Mouse (Mus musculus): ENCODE measurements around the gene Ogg1. TPM values are rescaled to one million over a fixed set of nuclear protein-coding genes. Genes with fewer than 3 reads are reported as not detected.

The Ogg1 gene
- polyA plus RNA-seq (2014; fragmentation: Illumina TruSeq; extraction: RNeasy Lipid Tissue Mini Kit (QIAGEN cat#74804); ENCODE audit: low read depth, low replicate concordance): 3.8 TPM

DNA sequence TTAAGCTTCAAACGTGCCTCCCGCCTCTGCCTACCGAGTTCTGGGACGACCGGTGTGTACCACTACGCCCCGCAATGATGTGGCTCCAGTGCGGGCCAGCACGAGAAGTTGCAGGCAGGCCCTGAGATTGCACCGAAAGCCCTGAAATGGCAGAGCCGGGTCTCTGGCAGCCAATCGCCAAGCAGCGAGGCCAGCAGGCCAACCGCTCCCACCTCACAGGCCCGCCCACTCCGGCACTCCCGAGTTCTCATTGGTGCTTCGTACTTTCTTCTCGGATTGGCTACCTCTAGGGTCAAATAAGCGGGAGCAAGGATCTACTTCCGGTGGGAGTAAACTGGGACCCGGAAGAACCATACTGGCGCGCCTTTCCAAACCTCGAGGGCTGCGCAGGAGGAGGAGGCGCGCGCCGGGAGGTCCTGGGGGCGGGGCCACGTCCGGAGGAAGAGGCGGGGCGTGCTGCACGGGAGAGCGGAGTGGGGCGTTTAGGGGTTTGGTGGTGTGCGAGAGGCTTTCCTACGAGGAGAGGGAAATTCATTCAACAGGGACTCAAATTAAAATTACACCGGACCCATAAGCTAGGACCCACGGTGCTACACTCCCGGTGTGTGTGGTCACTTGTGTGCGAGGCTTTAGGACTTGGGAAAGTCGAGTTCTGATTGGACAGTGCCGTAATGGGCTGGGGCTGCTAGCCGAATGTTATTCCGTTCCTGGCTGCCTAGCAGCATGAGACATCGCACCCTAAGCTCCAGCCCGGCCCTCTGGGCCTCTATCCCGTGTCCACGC is at the start of gene Ogg1:
Gene Ogg1, plus strand, starts transcription at position 440 of the 783 bp plus-strand sequence.

GRCm38 (mm10) chr6:113282101-113282802 is 44.5 kb upstream of the Ogg1 start, which contains the start of gene Cpne9:
Gene Cpne9 (plus strand): TSS chr6:113282307.

GRCm38 (mm10) chr6:113306986-113307349 is 19.8 kb upstream of the Ogg1 start, which contains the start of gene Brpf1:
Gene Brpf1 (plus strand): TSS chr6:113307137.

DNA sequence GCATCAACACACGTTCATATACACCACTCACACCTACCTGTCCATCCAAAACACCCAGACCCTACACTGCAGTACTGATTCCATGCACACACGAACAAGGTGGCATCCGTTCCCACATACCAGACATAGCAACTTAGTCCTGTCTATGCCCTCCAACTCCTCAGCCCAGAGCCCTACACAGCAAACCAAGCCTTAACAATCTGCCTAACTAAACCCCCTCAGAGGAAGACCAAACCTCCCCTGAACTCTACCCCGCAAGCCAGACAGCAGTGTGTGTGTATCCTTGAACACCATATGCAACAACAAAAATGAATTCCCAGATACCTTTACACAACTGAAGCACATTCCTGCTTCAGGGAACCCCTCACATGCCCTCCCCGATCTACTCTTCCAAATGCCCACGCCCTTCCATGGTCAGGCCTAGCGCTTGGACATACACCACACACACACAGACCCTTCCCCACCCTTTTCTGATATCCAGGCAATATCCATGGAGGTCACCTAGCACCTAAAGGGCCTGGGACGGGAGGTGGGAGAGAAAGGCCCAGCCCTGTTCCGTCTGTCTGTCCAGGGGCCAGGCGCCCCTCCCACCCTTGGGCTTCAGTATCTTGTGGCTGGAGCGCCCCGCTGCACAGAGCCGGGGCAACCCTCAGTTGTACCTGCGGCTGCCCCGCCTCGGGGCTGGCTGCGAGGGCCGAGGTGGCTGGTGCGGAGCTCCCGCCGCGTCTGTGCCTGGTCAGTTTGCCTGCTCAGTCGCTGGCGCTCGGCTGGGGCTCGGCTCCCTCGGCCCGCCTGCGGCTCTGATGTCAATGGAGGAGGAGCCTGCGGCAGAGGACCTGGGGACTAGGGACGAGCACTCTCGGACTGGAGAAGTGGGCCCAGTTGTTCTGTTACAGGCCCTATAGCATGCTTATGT is 16.7 kb downstream of the Ogg1 start, which contains the start of gene Camk1:
Gene Camk1, minus strand, starts transcription at position 808 of the 916 bp plus-strand sequence.

DNA sequence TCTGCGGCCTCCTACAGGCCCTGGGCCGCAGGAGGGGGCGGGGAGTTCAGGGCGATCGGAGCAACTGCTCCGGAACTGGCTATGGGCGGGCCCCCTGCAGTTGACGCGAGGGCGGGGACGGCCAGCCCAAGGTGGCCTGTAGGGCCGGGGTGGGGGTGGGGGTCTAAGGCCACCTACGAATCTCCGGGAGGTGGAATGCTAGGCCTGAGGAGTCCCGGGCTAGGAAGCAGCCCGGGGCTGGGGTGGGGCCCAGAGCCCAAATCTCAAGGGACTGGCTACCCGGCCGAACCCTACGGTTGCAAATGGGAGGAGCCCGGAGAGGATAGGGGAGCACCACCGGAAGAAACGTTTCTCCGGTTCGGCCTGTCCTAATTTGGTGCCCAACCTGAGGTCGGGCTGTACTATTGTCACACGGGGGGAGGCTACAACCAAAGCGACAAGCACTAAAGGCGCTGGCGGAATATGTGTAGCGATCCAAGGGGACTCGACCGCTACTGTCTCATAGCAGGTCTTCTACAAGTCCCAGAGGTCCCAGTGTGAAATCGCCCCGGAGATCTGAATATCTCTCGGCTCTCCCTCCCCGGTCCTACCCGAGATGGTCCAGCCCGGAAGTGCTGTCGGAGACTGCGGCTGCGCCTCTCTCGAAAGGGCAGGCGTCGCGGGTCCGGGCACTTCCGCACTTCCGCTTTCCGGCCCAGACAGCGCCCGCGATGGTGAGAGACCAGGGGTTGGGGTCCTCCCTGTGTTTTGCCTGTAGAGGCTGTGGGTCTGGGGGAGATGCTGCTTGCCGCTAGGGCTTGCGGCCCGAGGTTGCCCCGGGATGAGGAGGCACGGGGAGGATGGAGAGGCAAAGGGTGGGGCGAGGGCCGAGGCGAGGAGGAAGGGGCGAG is 51.0 kb downstream of the Ogg1 start, which contains the start of the genes Tada3 and Arpc4:
Gene Tada3, minus strand, starts transcription at position 388 of the 890 bp plus-strand sequence.
Gene Arpc4, plus strand, starts transcription at position 620 of the 890 bp plus-strand sequence.

Other genes with a start within 250 kb of the Ogg1 start
- gene Setd5, start 249.6 kb upstream of the Ogg1 start, polyA plus RNA-seq (2014; fragmentation: Illumina TruSeq; extraction: RNeasy Lipid Tissue Mini Kit (QIAGEN cat#74804); ENCODE audit: low read depth, low replicate concordance): 162 TPM
- gene Lhfpl4, start 131.6 kb upstream of the Ogg1 start, polyA plus RNA-seq (2014; fragmentation: Illumina TruSeq; extraction: RNeasy Lipid Tissue Mini Kit (QIAGEN cat#74804); ENCODE audit: low read depth, low replicate concordance): 0.25 TPM
- gene Mtmr14, start 89.1 kb upstream of the Ogg1 start, polyA plus RNA-seq (2014; fragmentation: Illumina TruSeq; extraction: RNeasy Lipid Tissue Mini Kit (QIAGEN cat#74804); ENCODE audit: low read depth, low replicate concordance): 24.4 TPM
- not detected for gene Cpne9, start 44.7 kb upstream of the Ogg1 start, polyA plus RNA-seq (2014; fragmentation: Illumina TruSeq; extraction: RNeasy Lipid Tissue Mini Kit (QIAGEN cat#74804); ENCODE audit: low read depth, low replicate concordance)
- 5.7 TPM for gene Brpf1, start 19.8 kb upstream of the Ogg1 start, polyA plus RNA-seq (2014; fragmentation: Illumina TruSeq; extraction: RNeasy Lipid Tissue Mini Kit (QIAGEN cat#74804); ENCODE audit: low read depth, low replicate concordance)
- gene Camk1, start 17.0 kb downstream of the Ogg1 start, polyA plus RNA-seq (2014; fragmentation: Illumina TruSeq; extraction: RNeasy Lipid Tissue Mini Kit (QIAGEN cat#74804); ENCODE audit: low read depth, low replicate concordance): 20.0 TPM
- gene Tada3, start 50.9 kb downstream of the Ogg1 start, polyA plus RNA-seq (2014; fragmentation: Illumina TruSeq; extraction: RNeasy Lipid Tissue Mini Kit (QIAGEN cat#74804); ENCODE audit: low read depth, low replicate concordance): 2.2 TPM
- 110 TPM for gene Arpc4, start 51.1 kb downstream of the Ogg1 start, polyA plus RNA-seq (2014; fragmentation: Illumina TruSeq; extraction: RNeasy Lipid Tissue Mini Kit (QIAGEN cat#74804); ENCODE audit: low read depth, low replicate concordance)
- 3.0 TPM for gene Ttll3, start 62.3 kb downstream of the Ogg1 start, polyA plus RNA-seq (2014; fragmentation: Illumina TruSeq; extraction: RNeasy Lipid Tissue Mini Kit (QIAGEN cat#74804); ENCODE audit: low read depth, low replicate concordance)
- not detected for gene Rpusd3, start 92.4 kb downstream of the Ogg1 start, polyA plus RNA-seq (2014; fragmentation: Illumina TruSeq; extraction: RNeasy Lipid Tissue Mini Kit (QIAGEN cat#74804); ENCODE audit: low read depth, low replicate concordance)
- 0.69 TPM for gene Cidec, start 108.8 kb downstream of the Ogg1 start, polyA plus RNA-seq (2014; fragmentation: Illumina TruSeq; extraction: RNeasy Lipid Tissue Mini Kit (QIAGEN cat#74804); ENCODE audit: low read depth, low replicate concordance)
- 17.2 TPM for gene Jagn1, start 115.6 kb downstream of the Ogg1 start, polyA plus RNA-seq (2014; fragmentation: Illumina TruSeq; extraction: RNeasy Lipid Tissue Mini Kit (QIAGEN cat#74804); ENCODE audit: low read depth, low replicate concordance)
- 8.7 TPM for gene Il17re, start 131.5 kb downstream of the Ogg1 start, polyA plus RNA-seq (2014; fragmentation: Illumina TruSeq; extraction: RNeasy Lipid Tissue Mini Kit (QIAGEN cat#74804); ENCODE audit: low read depth, low replicate concordance)
- gene Il17rc, start 144.5 kb downstream of the Ogg1 start, polyA plus RNA-seq (2014; fragmentation: Illumina TruSeq; extraction: RNeasy Lipid Tissue Mini Kit (QIAGEN cat#74804); ENCODE audit: low read depth, low replicate concordance): 3.8 TPM
- gene Creld1, start 156.3 kb downstream of the Ogg1 start, polyA plus RNA-seq (2014; fragmentation: Illumina TruSeq; extraction: RNeasy Lipid Tissue Mini Kit (QIAGEN cat#74804); ENCODE audit: low read depth, low replicate concordance): 1.8 TPM
- gene Prrt3, start 175.0 kb downstream of the Ogg1 start, polyA plus RNA-seq (2014; fragmentation: Illumina TruSeq; extraction: RNeasy Lipid Tissue Mini Kit (QIAGEN cat#74804); ENCODE audit: low read depth, low replicate concordance): not detected
- 76.8 TPM for gene Emc3, start 204.7 kb downstream of the Ogg1 start, polyA plus RNA-seq (2014; fragmentation: Illumina TruSeq; extraction: RNeasy Lipid Tissue Mini Kit (QIAGEN cat#74804); ENCODE audit: low read depth, low replicate concordance)
- gene Fancd2, start 204.7 kb downstream of the Ogg1 start, polyA plus RNA-seq (2014; fragmentation: Illumina TruSeq; extraction: RNeasy Lipid Tissue Mini Kit (QIAGEN cat#74804); ENCODE audit: low read depth, low replicate concordance): 2.5 TPM

Data from sigmoid colon, adult 10 weeks (tissue).